Mouse (Mus musculus): ENCODE results near the gene Fv1. TPM values are rescaled to one million over a fixed set of nuclear protein-coding genes. Genes with fewer than 3 reads are reported as not detected.

The Fv1 gene
- polyA plus RNA-seq, 1 experiment from 2014 or later = 10.7 TPM

DNA sequence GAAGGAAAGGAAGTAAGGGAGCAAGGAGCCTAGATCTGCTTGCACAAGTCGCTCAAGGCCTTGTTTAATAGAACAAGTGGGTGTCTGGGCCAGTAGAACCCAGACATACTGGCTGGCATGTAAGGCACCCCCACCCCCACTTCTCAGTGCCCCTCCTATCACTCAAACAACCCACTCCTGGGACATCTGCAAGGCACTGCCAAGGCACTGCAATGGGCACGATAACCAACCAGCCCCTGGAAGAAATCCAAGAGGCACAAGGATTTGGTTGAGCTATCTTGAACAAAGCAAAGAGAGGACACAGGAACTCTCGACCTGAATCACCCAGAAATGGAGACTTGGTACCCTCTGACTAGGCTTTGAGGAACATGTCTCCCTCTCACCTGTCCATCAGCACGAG, 19.5 kb downstream of the Fv1 start:
- Histone ChIP-seq H3K36me3 (peaks cover 74% of the 10 kb centered on the region), H3K4me1 (no peaks in the 10 kb centered on the region), H3K9ac (no peak overlapping the region), H3K27me3 (no peaks in the 10 kb centered on the region), H3K27ac (no peak overlapping the region), H3K9me3 (no peaks in the 10 kb centered on the region), H3K4me2 (no peak overlapping the region), H3K4me3 (no peak overlapping the region)
- WGBS = 81% methylated on average over 4 of the region's 4 CpGs
- ATAC-seq (ENCODE audit: borderline replicate concordance, extremely low read depth, low FRiP score, low TSS enrichment) = no peak

DNA sequence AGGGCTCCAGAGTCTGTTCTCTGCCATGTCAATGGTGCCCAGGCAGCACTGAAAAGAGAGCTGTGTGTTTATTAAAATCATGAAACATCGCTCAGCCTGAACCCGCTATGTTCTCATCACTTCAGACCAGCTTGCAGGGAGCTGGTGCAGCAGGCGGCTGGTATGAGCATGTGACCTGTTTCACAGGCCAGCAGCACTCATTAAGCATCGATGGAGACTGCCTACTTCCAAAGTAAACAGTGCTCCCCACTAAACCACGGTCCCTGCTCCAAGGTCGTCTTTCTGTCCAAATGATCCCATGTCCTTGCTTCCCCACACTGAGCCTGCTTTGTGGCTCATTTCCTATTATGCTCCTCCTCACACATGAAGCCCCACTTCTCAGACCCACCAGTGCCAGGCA, 21.6 kb downstream of the Fv1 start:
- H3K4me2 ChIP-seq = no peak overlapping the region
- H3K4me1 ChIP-seq = no peaks in the 10 kb centered on the region
- peaks cover 75% of the 10 kb centered on the region for H3K36me3 ChIP-seq
- no peaks in the 10 kb centered on the region for H3K27me3 ChIP-seq
- no peaks in the 10 kb centered on the region for H3K9me3 ChIP-seq
- H3K9ac ChIP-seq = no peak overlapping the region
- no peak overlapping the region for H3K4me3 ChIP-seq
- WGBS = 78% methylated on average over 6 of the region's 6 CpGs
- H3K27ac ChIP-seq = no peak overlapping the region
- no peak for ATAC-seq (ENCODE audit: borderline replicate concordance, extremely low read depth, low FRiP score, low TSS enrichment)

DNA sequence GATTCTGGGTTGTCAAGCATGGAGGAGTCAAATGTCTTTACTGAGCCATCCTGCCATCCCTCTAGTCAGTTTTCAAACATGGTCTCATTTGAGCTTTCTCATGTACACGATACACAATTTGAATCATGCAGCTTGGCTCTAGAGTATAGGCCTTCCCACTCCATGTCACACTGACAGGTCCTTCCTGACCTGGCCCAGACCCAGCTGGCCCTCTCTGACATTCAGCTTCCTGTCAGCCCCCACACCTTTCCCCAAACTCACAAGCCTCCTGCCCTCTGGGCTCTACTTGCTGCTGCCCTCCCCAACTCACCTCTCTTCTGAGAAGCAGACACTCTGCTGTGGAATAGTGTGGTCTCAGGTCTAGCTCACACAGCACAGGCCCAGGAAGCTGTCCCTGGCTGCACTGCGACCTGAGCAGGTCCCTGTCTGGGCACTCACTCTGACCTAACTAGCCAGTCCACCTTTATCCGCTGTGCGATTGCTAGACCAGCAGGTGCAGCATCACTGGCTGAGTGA, 27.1 kb downstream of the Fv1 start:
- no peaks in the 10 kb centered on the region for H3K27me3 ChIP-seq
- peaks cover 67% of the 10 kb centered on the region for H3K36me3 ChIP-seq
- H3K9me3 ChIP-seq = no peaks in the 10 kb centered on the region
- H3K4me3 ChIP-seq = no peak overlapping the region
- H3K9ac ChIP-seq = no peak overlapping the region
- H3K4me1 ChIP-seq = no peaks in the 10 kb centered on the region
- H3K27ac ChIP-seq = no peak overlapping the region
- no peak for ATAC-seq (ENCODE audit: borderline replicate concordance, extremely low read depth, low FRiP score, low TSS enrichment)
- no peak overlapping the region for H3K4me2 ChIP-seq
- 89% methylated on average over 4 of the region's 4 CpGs for WGBS

DNA sequence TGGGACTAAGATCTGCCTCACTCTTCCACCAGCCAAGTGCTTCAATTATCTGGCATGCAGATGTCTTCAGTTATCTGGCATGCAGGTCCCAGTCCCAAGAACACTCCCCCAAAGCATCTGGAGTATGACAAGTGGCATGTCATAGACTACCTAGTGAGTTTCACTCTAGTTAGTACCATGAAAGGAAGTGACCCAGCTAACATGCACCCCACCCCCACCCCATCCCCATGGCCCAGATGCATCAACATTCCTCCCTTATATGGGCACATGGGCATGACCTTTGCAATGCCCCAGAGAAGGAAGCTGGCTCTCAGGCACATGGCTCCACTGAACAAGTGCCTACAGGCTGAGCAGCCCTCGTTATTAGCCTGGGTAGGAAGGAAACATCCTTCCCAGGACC, 27.6 kb downstream of the Fv1 start:
- Histone ChIP-seq H3K9me3 (no peaks in the 10 kb centered on the region), H3K4me3 (no peak overlapping the region), H3K27me3 (no peaks in the 10 kb centered on the region), H3K36me3 (peaks cover 62% of the 10 kb centered on the region), H3K4me1 (no peaks in the 10 kb centered on the region), H3K9ac (no peak overlapping the region), H3K27ac (no peak overlapping the region), H3K4me2 (no peak overlapping the region)
- 48% methylated on average over 1 of the region's 1 CpGs for WGBS
- ATAC-seq (ENCODE audit: borderline replicate concordance, extremely low read depth, low FRiP score, low TSS enrichment) = no peak

DNA sequence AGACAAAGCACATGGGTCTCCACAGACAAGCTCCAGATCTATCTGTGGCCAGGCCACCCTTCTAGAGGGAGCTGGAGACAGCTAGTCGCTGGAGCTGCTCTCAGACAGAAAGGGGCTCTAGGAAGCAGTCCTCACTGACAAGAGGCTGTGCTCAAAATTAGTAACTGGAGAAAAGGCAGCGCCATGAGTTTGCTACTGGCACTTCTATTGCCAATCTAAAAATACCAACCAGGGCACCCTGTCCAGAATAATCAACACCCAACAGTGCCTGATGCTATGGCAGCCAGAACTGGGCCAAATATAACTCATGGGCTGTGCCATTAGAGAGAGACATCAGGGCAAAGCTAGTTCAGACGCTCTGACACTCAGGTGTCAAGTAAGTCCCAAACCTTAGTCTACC, 28.6 kb downstream of the Fv1 start:
- no peak overlapping the region for H3K4me2 ChIP-seq
- no peak for ATAC-seq (ENCODE audit: borderline replicate concordance, extremely low read depth, low FRiP score, low TSS enrichment)

DNA sequence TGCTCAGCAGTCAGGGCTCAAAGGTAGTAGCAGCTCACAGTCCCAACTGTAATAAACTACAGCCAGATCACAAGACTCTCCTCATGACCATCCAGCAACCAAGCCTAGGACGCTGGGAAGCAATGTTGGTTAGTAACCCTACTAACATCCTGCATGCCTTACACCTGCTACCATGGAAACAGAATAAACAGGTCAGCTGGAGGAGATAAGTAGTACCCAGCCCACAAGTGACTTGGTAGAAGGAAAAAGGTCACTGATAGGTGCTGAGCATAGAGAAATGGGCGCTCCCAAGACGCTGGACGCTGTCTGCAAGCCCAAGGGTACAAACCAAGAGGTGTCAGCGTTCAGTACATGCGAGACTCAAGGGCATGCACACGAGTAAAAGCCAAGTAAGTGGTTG, 31.7 kb downstream of the Fv1 start:
- H3K4me2 ChIP-seq = no peak overlapping the region
- H3K4me1 ChIP-seq = peaks cover 11% of the 10 kb centered on the region
- peaks cover 37% of the 10 kb centered on the region for H3K36me3 ChIP-seq
- 83% methylated on average over 7 of the region's 7 CpGs for WGBS
- no peak for ATAC-seq (ENCODE audit: borderline replicate concordance, extremely low read depth, low FRiP score, low TSS enrichment)
- no peak overlapping the region for H3K9ac ChIP-seq
- no peak overlapping the region for H3K27ac ChIP-seq
- no peaks in the 10 kb centered on the region for H3K9me3 ChIP-seq
- no peaks in the 10 kb centered on the region for H3K27me3 ChIP-seq
- H3K4me3 ChIP-seq = no peak overlapping the region

More for the DNA sequence above, 28.6 kb downstream of the Fv1 start:
- Histone ChIP-seq H3K9me3 (no peaks in the 10 kb centered on the region), H3K27ac (no peak overlapping the region), H3K4me1 (no peaks in the 10 kb centered on the region), H3K9ac (no peak overlapping the region), H3K27me3 (no peaks in the 10 kb centered on the region), H3K4me3 (no peak overlapping the region), H3K36me3 (peaks cover 53% of the 10 kb centered on the region)
- 81% methylated on average over 3 of the region's 3 CpGs for WGBS

DNA sequence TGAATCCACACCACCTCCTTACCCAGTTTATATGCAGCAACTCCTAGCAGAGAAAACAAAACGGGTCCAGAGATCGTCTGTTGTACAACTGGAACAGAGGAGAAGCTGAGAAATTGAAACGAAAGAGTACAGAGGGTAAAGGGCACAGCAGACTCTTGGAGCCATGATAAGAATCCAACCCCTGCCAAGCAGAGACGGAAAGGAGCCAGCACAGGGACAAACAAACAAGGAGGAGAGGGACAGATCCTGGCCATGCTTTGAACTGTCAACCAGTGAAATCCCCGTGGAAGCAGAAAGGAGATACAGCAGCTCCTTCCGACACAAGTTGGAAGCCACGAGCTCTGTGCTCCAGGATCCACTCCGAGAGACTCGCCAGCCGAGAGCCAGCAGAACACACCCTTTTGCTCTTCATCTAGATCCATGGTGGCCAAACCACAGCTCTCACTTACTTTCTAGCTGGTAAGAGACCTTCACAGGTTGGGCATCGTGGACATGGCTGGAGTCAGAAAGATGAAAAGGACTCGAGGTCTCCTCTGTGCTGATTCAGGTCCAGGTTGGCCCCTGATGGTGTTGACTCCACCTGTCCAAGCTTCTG, 34.2 kb downstream of the Fv1 start:
- H3K4me1 ChIP-seq = peaks cover 11% of the 10 kb centered on the region
- ATAC-seq (ENCODE audit: borderline replicate concordance, extremely low read depth, low FRiP score, low TSS enrichment) = no peak
- H3K27me3 ChIP-seq = no peaks in the 10 kb centered on the region
- no peak overlapping the region for H3K4me2 ChIP-seq
- no peak overlapping the region for H3K9ac ChIP-seq
- H3K4me3 ChIP-seq = no peak overlapping the region
- whole genome bisulfite sequencing = 89% methylated on average over 12 of the region's 12 CpGs
- peaks cover 19% of the 10 kb centered on the region for H3K36me3 ChIP-seq
- no peak overlapping the region for H3K27ac ChIP-seq
- H3K9me3 ChIP-seq = no peaks in the 10 kb centered on the region

DNA sequence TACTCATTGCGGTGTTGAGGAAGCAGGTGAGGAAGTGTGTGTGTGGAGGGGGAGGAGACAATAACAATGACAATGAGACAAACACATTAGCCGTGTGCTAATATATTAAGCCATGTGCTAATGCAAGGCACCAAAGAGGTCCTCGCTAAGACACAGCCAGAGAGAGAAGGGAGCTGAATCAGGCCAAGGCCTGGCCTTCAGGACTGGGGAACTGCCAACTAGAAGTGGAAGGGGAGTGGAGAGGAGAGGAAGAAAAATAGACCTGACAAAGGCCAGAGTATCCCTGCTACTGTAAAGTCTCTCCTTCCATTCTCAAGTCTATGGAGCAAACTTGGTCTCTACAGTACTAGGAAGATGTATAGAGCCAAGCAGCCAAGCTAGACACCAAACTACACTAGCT, 34.8 kb downstream of the Fv1 start:
- Histone ChIP-seq H3K4me1 (peaks cover 11% of the 10 kb centered on the region), H3K4me2 (peak overlapping the region; percentile 63), H3K27ac (no peak overlapping the region), H3K4me3 (peak overlapping the region; percentile 98), H3K9me3 (no peaks in the 10 kb centered on the region), H3K27me3 (no peaks in the 10 kb centered on the region), H3K9ac (peak overlapping the region; percentile 92), H3K36me3 (peaks cover 13% of the 10 kb centered on the region)
- no peak for ATAC-seq (ENCODE audit: borderline replicate concordance, extremely low read depth, low FRiP score, low TSS enrichment)
- WGBS = 75% methylated on average over 3 of the region's 3 CpGs

DNA sequence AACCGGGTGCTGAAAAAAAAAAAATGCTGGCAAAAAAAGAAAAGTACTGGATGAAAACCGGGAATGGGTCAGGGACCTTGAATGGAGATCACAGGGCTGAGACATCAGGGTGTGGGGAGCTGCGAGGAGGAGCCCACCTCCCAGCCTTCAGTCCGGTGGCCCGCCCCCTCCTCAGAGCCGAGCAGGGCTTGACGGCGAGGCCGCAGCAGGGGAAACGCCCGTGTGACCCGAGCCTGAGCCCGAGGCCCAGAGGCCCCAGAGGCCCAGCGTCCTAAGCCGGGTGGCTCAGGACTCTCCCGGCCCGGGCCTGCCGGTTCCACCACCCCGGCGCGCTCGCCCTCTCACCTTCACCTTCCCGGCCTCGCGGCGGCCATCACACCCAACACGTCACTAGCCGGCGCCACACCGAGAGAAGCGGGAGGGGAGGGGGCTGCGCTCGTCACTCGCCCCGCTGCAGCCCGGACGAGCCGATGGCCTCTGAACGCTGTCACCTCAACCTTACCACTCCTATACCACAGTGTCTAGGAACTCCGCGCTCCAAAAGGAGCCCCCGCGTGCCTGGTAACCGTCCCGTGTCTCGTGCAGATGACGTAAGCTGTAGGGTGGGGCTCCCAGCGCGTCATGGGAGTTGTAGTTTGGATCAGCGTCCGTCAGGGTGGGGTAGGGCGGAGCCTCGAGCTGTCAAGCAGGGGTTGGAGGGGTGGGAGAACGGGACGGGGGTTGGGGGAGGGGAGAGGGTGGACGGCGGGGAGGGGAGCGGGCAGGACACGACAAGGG, 35.7 kb downstream of the Fv1 start, which contains the start of gene Mfn2:
TSS of gene Mfn2 (minus strand) at position 392 of the 777 bp plus-strand sequence.
- Histone ChIP-seq H3K27me3 (no peaks in the 10 kb centered on the region), H3K4me3 (peak within 1 kb of the TSS; percentile 98), H3K9ac (peak within 1 kb of the TSS; percentile 92), H3K9me3 (no peaks in the 10 kb centered on the region), H3K4me2 (peak within 1 kb of the TSS; percentile 70), H3K27ac (peak within 1 kb of the TSS; percentile 80), H3K4me1 (peaks cover 11% of the 10 kb centered on the region), H3K36me3 (peaks cover 5% of the 10 kb centered on the region)
- peak; percentile 96 for ATAC-seq (ENCODE audit: borderline replicate concordance, extremely low read depth, low FRiP score, low TSS enrichment)
- WGBS = under 1% methylated on average over 57 of the region's 59 CpGs

DNA sequence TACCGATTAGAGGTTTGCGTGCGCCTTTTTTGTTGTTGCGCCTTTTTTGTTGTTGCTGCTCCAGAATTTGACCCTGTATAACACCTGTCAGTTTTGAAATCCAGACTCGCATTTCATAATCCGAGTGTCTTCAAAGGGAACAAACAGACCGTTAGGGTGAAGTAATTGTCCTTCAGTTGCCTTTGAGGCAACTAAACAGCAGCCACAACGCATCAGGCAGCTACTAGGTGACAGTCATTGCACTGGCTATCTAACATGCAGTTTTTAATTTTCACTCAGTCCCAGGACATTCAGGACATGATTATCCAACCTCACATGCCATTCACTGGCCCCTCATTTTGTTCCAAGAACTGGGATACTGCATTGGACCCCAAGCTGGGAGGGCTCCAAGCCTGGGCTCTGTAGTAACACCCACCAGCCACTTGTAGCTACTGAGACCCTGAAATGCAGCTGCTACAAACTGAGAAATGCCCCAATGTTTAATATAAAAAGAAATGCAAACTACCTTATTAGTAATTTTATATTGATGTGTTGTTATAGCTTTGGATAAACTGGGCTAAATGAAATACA, 36.4 kb downstream of the Fv1 start:
- H3K9me3 ChIP-seq = no peaks in the 10 kb centered on the region
- no peak overlapping the region for H3K27ac ChIP-seq
- ATAC-seq (ENCODE audit: borderline replicate concordance, extremely low read depth, low FRiP score, low TSS enrichment) = peak; percentile 12; the same call in 1 of the 2 replicates
- peaks cover 11% of the 10 kb centered on the region for H3K4me1 ChIP-seq
- WGBS = 1% methylated on average over 8 of the region's 8 CpGs
- H3K9ac ChIP-seq = peak overlapping the region; percentile 92; the same call in 1 of the 2 replicates
- H3K4me3 ChIP-seq = peak overlapping the region; percentile 98
- H3K4me2 ChIP-seq = peak overlapping the region; percentile 70
- H3K27me3 ChIP-seq = no peaks in the 10 kb centered on the region
- H3K36me3 ChIP-seq = no peaks in the 10 kb centered on the region; the same call in 1 of the 2 replicates

DNA sequence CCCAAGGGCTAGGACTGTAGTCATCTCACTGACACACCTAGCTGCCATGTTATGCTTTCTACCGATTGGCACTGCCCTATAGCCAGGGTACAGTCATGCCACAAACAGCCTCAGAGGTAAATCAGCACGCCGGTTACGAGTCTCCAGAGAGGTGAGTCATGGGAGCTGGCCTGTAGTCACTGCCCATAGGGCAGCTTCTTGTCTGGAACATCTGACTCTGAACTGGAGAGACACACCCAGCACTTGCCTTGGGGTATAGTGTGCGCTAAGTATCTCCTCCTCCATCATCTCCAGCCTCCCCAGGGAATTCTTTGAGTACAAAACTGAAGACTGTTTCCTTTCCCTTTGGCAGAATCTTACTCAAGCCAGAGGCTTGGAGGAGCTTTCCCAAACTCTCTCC, 37.5 kb downstream of the Fv1 start:
- WGBS = 80% methylated on average over 5 of the region's 5 CpGs
- Histone ChIP-seq H3K4me1 (peaks cover 11% of the 10 kb centered on the region), H3K4me2 (no peak overlapping the region), H3K9me3 (no peaks in the 10 kb centered on the region), H3K4me3 (no peak overlapping the region), H3K9ac (no peak overlapping the region), H3K36me3 (no peaks in the 10 kb centered on the region), H3K27me3 (no peaks in the 10 kb centered on the region), H3K27ac (no peak overlapping the region)
- no peak for ATAC-seq (ENCODE audit: borderline replicate concordance, extremely low read depth, low FRiP score, low TSS enrichment)

DNA sequence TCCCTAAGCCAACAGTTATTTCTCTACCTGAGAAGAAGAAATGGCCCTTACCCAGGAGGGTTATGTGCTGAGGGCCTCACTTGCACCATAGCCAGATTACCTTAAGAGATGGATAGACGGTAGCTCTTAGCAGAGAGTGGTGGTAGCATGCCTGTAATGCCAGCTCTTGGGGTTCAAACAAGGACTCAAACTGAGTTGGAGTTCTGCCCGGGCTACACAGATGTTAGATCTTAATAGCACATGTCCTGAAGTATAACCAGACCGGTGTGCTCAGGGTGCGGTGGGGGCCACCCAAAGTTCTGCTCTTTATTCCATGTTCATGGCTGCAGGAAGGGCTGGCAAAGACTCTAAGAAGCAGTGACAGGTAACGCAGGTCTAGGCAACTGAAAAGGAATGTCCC, 40.7 kb downstream of the Fv1 start:
- WGBS = 73% methylated on average over 5 of the region's 5 CpGs

More for the DNA sequence above, 40.7 kb downstream of the Fv1 start:
- no peak overlapping the region for H3K4me2 ChIP-seq
- no peak for ATAC-seq (ENCODE audit: borderline replicate concordance, extremely low read depth, low FRiP score, low TSS enrichment)
- H3K27me3 ChIP-seq = no peaks in the 10 kb centered on the region
- no peak overlapping the region for H3K27ac ChIP-seq
- H3K4me1 ChIP-seq = peaks cover 4% of the 10 kb centered on the region
- no peak overlapping the region for H3K9ac ChIP-seq
- no peak overlapping the region for H3K4me3 ChIP-seq
- no peaks in the 10 kb centered on the region for H3K9me3 ChIP-seq
- peaks cover 5% of the 10 kb centered on the region; the same call in 1 of the 2 replicates for H3K36me3 ChIP-seq

Measured in lung, embryonic 15.5 days (tissue).